16 mouse cellular contexts compared by ENCODE assay signal in genomic region chr5:140248101-140248500, GRCm38 (mm10).
"Had no signal": no experiment of that assay in that cellular context is flagged by ENCODE, and none has a peak within 500 bp of the region (broad histone marks: within the 10 kb centered on the region; RNA-seq: fewer than 3 reads in every experiment).

No protein-coding gene starts in this region.

- DNase-seq: kidney, adult 2 months; kidney, postnatal 25 days; layer of hippocampus, postnatal 36 days; liver, postnatal 0 days; lung, postnatal 14 days; lung, postnatal 4 days had no signal

- H3K36me3 ChIP-seq: lung, embryonic 15.5 days; neural tube, embryonic 13.5 days had no signal

- H3K9me3 ChIP-seq: lung, embryonic 15.5 days; midbrain, embryonic 12.5 days; neural tube, embryonic 13.5 days had no signal

- H3K27ac ChIP-seq: kidney, postnatal 0 days; left cerebral cortex, adult 2 months; liver, embryonic 14.5 days; lung, embryonic 15.5 days; midbrain, embryonic 12.5 days; neural tube, embryonic 13.5 days had no signal

- H3K9ac ChIP-seq: liver, embryonic 14.5 days; liver, postnatal 0 days; lung, embryonic 15.5 days; midbrain, embryonic 12.5 days; neural tube, embryonic 13.5 days had no signal

- H3K4me3 ChIP-seq: left cerebral cortex, adult 2 months; lung, embryonic 15.5 days; midbrain, embryonic 12.5 days; myocyte; neural tube, embryonic 13.5 days had no signal

- H3K27me3 ChIP-seq: lung, embryonic 15.5 days; midbrain, embryonic 12.5 days; neural tube, embryonic 13.5 days had no signal

- H3K4me1 ChIP-seq: lung, embryonic 15.5 days had no signal

- H3K4me2 ChIP-seq: lung, embryonic 15.5 days; midbrain, embryonic 12.5 days; neural tube, embryonic 13.5 days had no signal

- ATAC-seq: hindbrain, embryonic 16.5 days; intestine, embryonic 16.5 days; liver, postnatal 0 days; midbrain, embryonic 16.5 days had no signal
